Mouse (Mus musculus) adrenal gland, adult 10 weeks (tissue): ENCODE measurements around the gene Cpt1b. TPM values are rescaled to one million over a fixed set of nuclear protein-coding genes. Genes with fewer than 3 reads are reported as not detected.

Experiments
- polyA plus RNA-seq: library from polyadenylated mRNA; stranded (reverse); fragments of 350-450 nt; fragmentation: Illumina TruSeq; extraction: RNeasy Lipid Tissue Mini Kit (QIAGEN cat#74804); gene quantifications from one replicate; pipeline ENCODE4 v1.2.3, GENCODE M21; 2014; ENCODE audit warnings: low read depth, low replicate concordance

The Cpt1b gene
- polyA plus RNA-seq, result 4.1 TPM

GRCm38 (mm10) chr15:89425711-89426121 lies at the start of gene Cpt1b:
Gene Cpt1b (minus strand): TSS chr15:89425863.

GRCm38 (mm10) chr15:89453865-89454478 lies 28.3 kb upstream of the Cpt1b start, which contains the start of gene Mapk8ip2:
Gene Mapk8ip2 (plus strand): TSS chr15:89453913.

GRCm38 (mm10) chr15:89429352-89430221 lies 3.9 kb upstream of the Cpt1b start, which contains the start of the genes C730034F03Rik, Gm44502 and Chkb:
Gene C730034F03Rik (plus strand): TSS chr15:89429589.
Gene Gm44502 (minus strand): TSS chr15:89429696.
Gene Chkb (minus strand): TSS chr15:89429908.

GRCm38 (mm10) chr15:89410118-89410517 lies 15.5 kb downstream of the Cpt1b start, which contains the start of gene Syce3:
Gene Syce3 (minus strand): TSS chr15:89410503.

DNA sequence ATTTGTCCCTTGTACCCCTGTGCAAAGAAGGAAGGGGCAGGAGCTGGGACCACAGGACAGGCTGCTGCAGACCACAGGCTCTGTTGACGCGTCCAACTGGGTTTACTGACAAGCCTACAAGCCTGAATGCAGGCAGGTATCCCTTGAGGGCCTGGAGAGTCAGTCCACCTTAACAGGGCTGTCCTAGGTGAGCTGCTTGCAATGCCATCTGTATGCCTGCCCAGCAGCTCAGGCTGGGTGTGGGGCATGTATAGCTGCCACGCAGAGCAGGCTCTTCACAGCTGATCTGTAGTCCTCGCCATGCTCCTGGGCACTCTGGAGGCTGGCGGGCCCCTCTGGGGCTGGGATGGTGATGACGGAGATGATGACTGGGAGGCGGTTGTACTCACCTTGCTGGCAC lies 41.0 kb downstream of the Cpt1b start, which contains the start of gene Klhdc7b:
Gene Klhdc7b (plus strand): TSS at position 301 of the 400 bp plus-strand sequence.

DNA sequence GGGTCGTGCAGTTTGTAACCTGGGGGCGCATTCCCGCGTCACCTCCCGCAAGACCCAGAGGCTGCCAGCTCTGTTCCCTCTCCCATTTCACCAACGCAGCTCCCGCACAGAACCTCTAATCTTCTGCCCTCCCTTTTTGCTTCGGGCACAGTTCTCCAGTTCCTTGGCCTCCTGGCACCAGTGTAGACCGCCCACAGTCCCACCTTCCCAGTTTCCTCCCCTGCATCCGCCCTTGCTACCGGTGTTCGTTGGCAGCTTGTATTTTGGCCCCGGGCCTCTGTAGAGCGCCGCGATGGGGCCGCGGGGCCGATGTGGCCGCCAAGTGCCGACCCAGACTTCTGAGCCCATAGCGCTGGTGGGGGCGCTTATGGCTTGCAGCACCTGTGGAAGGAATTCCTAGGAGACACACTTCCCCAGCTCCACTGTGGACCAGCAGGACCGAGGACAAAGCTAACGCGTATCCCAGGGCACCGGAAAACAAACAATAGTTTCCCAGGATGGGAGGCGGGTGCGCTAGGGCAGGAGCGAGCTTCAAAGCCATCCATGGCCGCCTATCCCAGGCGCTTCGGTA lies 46.7 kb downstream of the Cpt1b start, which contains the start of gene Odf3b:
Gene Odf3b (minus strand): TSS at position 452 of the 571 bp plus-strand sequence.

GRCm38 (mm10) chr15:89376957-89377356 lies 48.7 kb downstream of the Cpt1b start, which contains the start of gene Tymp:
Gene Tymp (minus strand): TSS chr15:89377039.

DNA sequence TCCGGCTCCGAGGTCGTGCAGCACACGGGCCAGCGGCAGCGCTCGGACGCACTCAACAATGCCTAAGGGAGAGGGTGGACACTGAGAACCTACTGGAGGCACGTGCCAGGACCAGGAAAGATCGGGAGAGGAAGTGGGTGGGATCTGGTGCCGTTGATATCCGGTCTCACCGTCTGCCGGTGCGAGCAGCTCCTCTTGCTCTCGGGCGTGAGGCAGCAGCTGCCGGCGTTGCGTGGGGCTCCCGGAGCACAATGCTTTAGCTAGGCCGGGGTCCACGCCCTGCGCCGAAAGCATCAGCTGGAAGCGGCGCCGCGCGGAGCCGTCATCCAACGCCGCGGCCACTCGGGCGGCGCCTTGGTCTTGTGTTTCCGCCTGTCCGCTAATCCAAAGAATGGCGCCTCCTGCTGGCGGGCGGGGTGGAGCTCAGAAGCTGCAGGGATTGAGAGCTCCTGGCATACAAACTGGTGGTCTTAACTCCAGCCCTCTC lies 51.9 kb downstream of the Cpt1b start, which contains the start of gene Sco2:
Gene Sco2 (minus strand): TSS at position 85 of the 487 bp plus-strand sequence.

Other genes with a start within 250 kb of the Cpt1b start
- 4.9 TPM for gene Plxnb2, start 245.1 kb downstream of the Cpt1b start, polyA plus RNA-seq
- 0.29 TPM for gene Dennd6b, start 229.4 kb downstream of the Cpt1b start, polyA plus RNA-seq
- gene Ppp6r2, start 214.3 kb downstream of the Cpt1b start, polyA plus RNA-seq, result 12.2 TPM
- gene Sbf1, start 110.6 kb downstream of the Cpt1b start, polyA plus RNA-seq, result 3.1 TPM
- gene Adm2, start 103.1 kb downstream of the Cpt1b start, polyA plus RNA-seq, result not detected
- not detected for gene Miox, start 91.5 kb downstream of the Cpt1b start, polyA plus RNA-seq
- gene Lmf2, start 70.2 kb downstream of the Cpt1b start, polyA plus RNA-seq, result 3.0 TPM
- 12.4 TPM for gene Ncaph2, start 70.1 kb downstream of the Cpt1b start, polyA plus RNA-seq
- 0.52 TPM for gene Sco2, start 52.0 kb downstream of the Cpt1b start, polyA plus RNA-seq
- not detected for gene Tymp, start 48.8 kb downstream of the Cpt1b start, polyA plus RNA-seq
- not detected for gene Odf3b, start 46.6 kb downstream of the Cpt1b start, polyA plus RNA-seq
- gene Klhdc7b, start 40.9 kb downstream of the Cpt1b start, polyA plus RNA-seq, result not detected
- not detected for gene Syce3, start 15.4 kb downstream of the Cpt1b start, polyA plus RNA-seq
- gene C730034F03Rik, start 3.7 kb upstream of the Cpt1b start, polyA plus RNA-seq, result 0.47 TPM
- not detected for gene Gm44502, start 3.8 kb upstream of the Cpt1b start, polyA plus RNA-seq
- gene Chkb, start 4.0 kb upstream of the Cpt1b start, polyA plus RNA-seq, result 30.0 TPM
- gene Mapk8ip2, start 28.1 kb upstream of the Cpt1b start, polyA plus RNA-seq, result 2.4 TPM
- 2.6 TPM for gene Arsa, start 51.6 kb upstream of the Cpt1b start, polyA plus RNA-seq
- gene Shank3, start 73.8 kb upstream of the Cpt1b start, polyA plus RNA-seq, result 1.3 TPM
- not detected for gene Acr, start 142.5 kb upstream of the Cpt1b start, polyA plus RNA-seq
- 6.4 TPM for gene Rabl2, start 166.1 kb upstream of the Cpt1b start, polyA plus RNA-seq